Mouse (Mus musculus): Measurements from ENCODE around the gene Fam169b. TPM values are rescaled to one million over a fixed set of nuclear protein-coding genes. Genes with fewer than 3 reads are reported as not detected.

The Fam169b gene
- polyA plus RNA-seq, 1 experiment from 2014 or later = 0.41 TPM

DNA sequence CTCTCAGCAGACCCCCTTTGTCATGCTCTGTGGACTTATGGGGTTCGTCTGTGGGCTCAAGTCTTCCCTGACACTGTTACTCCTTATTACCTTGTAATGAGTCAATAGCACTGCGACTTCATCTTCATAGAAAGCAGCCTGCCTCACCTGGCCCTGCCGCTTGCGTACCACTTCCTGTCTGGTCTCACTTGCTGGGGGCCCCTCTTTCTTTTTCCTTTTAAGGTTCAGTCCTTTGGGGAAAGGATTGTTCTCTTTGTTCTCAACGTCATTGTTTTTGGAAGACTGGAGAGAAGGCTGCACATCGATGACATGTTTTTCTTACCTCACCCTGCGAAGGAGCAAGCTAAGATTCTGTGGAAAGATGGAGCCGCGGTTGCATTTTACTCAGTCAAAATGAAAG, 55.4 kb downstream of the Fam169b start:
- ATAC-seq (ENCODE audit: extremely low read depth, insufficient number of reproducible peaks, low FRiP score, low TSS enrichment) = no peak

DNA sequence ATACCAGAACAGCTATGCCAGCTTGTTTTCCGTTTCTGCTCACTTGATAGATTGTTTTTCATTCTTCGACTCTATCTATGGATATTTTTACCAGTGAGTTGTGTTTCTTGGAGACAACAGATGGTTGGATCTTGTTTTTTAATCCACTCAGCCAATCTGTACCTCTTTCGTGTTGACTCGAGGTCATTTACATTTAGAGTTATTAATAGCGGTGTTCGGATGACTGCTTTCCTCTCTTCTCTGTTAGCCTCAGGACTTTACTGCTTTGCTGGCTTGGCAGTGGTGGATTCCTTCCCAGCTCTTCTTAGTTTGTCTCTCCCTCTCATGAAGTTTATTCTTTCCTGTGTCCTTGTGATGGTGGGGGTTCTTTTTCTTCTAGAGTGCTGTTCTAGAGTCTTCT, 59.2 kb downstream of the Fam169b start:
- Histone ChIP-seq H3K36me3 (no peaks in the 10 kb centered on the region), H3K4me3 (no peak overlapping the region), H3K4me1 (no peaks in the 10 kb centered on the region), H3K27ac (replicated peaks) (no peak overlapping the region), H3K27me3 (replicated peaks) (no peaks in the 10 kb centered on the region), H3K9me3 (no peaks in the 10 kb centered on the region), H3K9ac (no peak overlapping the region), H3K4me2 (no peak overlapping the region)
- no peak for ATAC-seq (ENCODE audit: extremely low read depth, insufficient number of reproducible peaks, low FRiP score, low TSS enrichment)
- 78% methylated on average over 6 of the region's 6 CpGs for WGBS

More for the DNA sequence above, 55.4 kb downstream of the Fam169b start:
- Histone ChIP-seq H3K4me2 (no peak overlapping the region), H3K36me3 (no peaks in the 10 kb centered on the region), H3K4me1 (no peaks in the 10 kb centered on the region), H3K27ac (replicated peaks) (no peak overlapping the region), H3K27me3 (replicated peaks) (no peaks in the 10 kb centered on the region), H3K9me3 (no peaks in the 10 kb centered on the region), H3K9ac (no peak overlapping the region), H3K4me3 (no peak overlapping the region)
- 80% methylated on average over 9 of the region's 9 CpGs for WGBS

- Histone ChIP-seq H3K9me3 (no peaks in the 10 kb centered on the region), H3K27ac (replicated peaks) (no peak overlapping the region), H3K36me3 (no peaks in the 10 kb centered on the region), H3K27me3 (replicated peaks) (no peaks in the 10 kb centered on the region), H3K4me1 (no peaks in the 10 kb centered on the region), H3K4me3 (no peak overlapping the region), H3K4me2 (no peak overlapping the region), H3K9ac (no peak overlapping the region)
- WGBS = 57% methylated on average over 8 of the region's 8 CpGs
- ATAC-seq (ENCODE audit: extremely low read depth, insufficient number of reproducible peaks, low FRiP score, low TSS enrichment) = no peak
These were observed 63.6 kb downstream of the Fam169b start for GRCm38 (mm10) chr7:68337080-68337781.

- Histone ChIP-seq H3K4me2 (no peak overlapping the region), H3K9me3 (no peaks in the 10 kb centered on the region), H3K27ac (replicated peaks) (no peak overlapping the region), H3K4me1 (no peaks in the 10 kb centered on the region), H3K4me3 (no peak overlapping the region), H3K27me3 (replicated peaks) (no peaks in the 10 kb centered on the region), H3K9ac (no peak overlapping the region), H3K36me3 (no peaks in the 10 kb centered on the region)
- WGBS = 79% methylated on average over 6 of the region's 6 CpGs
- ATAC-seq (ENCODE audit: extremely low read depth, insufficient number of reproducible peaks, low FRiP score, low TSS enrichment) = no peak
These were observed 65.0 kb downstream of the Fam169b start for GRCm38 (mm10) chr7:68338680-68339079.

GRCm38 (mm10) chr7:68344561-68344960, 70.9 kb downstream of the Fam169b start:
- H3K36me3 ChIP-seq = no peaks in the 10 kb centered on the region
- no peak overlapping the region for H3K4me3 ChIP-seq
- no peak overlapping the region for H3K4me2 ChIP-seq
- no peak for ATAC-seq (ENCODE audit: extremely low read depth, insufficient number of reproducible peaks, low FRiP score, low TSS enrichment)
- no peak overlapping the region for H3K9ac ChIP-seq
- no peaks in the 10 kb centered on the region for H3K27me3 ChIP-seq (replicated peaks)
- no peaks in the 10 kb centered on the region for H3K9me3 ChIP-seq
- WGBS = 41% methylated on average over 5 of the region's 5 CpGs
- H3K4me1 ChIP-seq = no peaks in the 10 kb centered on the region
- H3K27ac ChIP-seq (replicated peaks) = no peak overlapping the region

DNA sequence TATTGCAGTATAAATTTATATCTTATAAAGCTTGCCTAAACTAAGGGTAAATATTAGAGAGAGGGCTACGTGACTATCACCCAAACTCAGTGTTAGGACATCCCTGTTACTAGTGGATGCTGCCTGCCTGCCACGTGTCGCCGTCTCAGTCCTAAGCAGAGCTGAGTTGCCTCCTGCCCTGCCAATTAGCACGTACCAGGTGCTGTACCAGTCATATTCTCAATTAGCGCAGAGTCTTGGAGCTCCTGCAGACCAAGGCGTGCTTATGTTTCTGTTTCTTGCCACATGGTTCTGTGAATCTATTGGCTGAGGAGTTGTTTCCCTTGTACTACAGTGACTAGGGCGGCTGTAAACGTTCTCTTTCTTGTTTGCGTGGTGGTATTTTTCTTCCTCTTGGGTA, 72.3 kb downstream of the Fam169b start:
- Histone ChIP-seq H3K27ac (replicated peaks) (no peak overlapping the region), H3K4me2 (no peak overlapping the region), H3K4me3 (no peak overlapping the region), H3K36me3 (no peaks in the 10 kb centered on the region), H3K4me1 (no peaks in the 10 kb centered on the region), H3K9me3 (peaks cover 6% of the 10 kb centered on the region), H3K27me3 (replicated peaks) (no peaks in the 10 kb centered on the region), H3K9ac (no peak overlapping the region)
- no peak for ATAC-seq (ENCODE audit: extremely low read depth, insufficient number of reproducible peaks, low FRiP score, low TSS enrichment)
- WGBS = 82% methylated on average over 10 of the region's 10 CpGs

DNA sequence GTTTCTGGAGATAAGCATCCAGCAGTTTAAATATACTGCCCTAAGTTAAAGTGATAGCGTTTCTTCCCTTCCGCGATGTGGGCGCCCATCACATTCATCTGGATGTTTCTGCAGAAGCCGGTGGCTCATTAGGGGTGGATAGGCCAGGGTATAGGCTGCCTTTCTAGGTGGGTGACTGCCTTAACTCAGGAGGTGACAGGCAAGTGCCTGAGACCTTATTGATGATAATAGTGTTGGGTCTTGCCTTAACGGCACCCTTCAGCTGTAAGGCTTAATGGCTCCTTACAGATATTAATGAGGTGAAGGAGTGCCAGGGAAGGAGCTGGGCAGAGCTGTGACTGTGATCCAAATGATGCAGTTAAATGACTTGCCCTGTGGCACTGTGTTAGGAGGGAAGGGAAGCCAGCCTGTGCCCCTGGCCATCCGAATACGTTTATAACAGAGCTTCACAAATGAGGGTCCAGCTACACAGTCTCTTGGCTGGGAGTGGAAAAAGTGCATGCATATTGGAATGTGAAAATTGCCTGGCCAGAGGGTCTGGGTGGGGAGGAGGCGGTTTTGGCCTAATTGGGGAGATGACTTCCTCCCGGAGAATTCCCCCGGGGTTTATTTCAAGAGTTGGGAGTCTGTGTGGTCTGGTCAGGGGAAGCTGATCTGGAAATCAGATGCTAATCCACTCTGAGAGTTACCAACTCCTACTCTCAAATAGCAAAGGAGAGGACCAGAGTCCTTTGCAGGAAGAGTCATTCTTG, 81.9 kb downstream of the Fam169b start:
- no peak overlapping the region for H3K4me2 ChIP-seq
- ATAC-seq (ENCODE audit: extremely low read depth, insufficient number of reproducible peaks, low FRiP score, low TSS enrichment) = no peak
- H3K36me3 ChIP-seq = no peaks in the 10 kb centered on the region
- peaks cover 24% of the 10 kb centered on the region for H3K27me3 ChIP-seq (replicated peaks)
- no peak overlapping the region for H3K9ac ChIP-seq
- peaks cover 5% of the 10 kb centered on the region; the same call in 1 of the 2 replicates for H3K4me1 ChIP-seq
- H3K9me3 ChIP-seq = peaks cover 4% of the 10 kb centered on the region
- no peak overlapping the region for H3K4me3 ChIP-seq
- 63% methylated on average over 11 of the region's 11 CpGs for WGBS
- no peak overlapping the region for H3K27ac ChIP-seq (replicated peaks)

GRCm38 (mm10) chr7:68357407-68357806, 83.8 kb downstream of the Fam169b start:
- WGBS = 21% methylated on average over 7 of the region's 7 CpGs
- peaks cover 5% of the 10 kb centered on the region; the same call in 1 of the 2 replicates for H3K4me1 ChIP-seq
- no peak overlapping the region for H3K9ac ChIP-seq
- no peak overlapping the region for H3K4me2 ChIP-seq
- H3K27ac ChIP-seq (replicated peaks) = no peak overlapping the region
- H3K27me3 ChIP-seq (replicated peaks) = peaks cover 24% of the 10 kb centered on the region
- H3K36me3 ChIP-seq = no peaks in the 10 kb centered on the region
- ATAC-seq (ENCODE audit: extremely low read depth, insufficient number of reproducible peaks, low FRiP score, low TSS enrichment) = no peak
- H3K4me3 ChIP-seq = no peak overlapping the region
- no peaks in the 10 kb centered on the region for H3K9me3 ChIP-seq

DNA sequence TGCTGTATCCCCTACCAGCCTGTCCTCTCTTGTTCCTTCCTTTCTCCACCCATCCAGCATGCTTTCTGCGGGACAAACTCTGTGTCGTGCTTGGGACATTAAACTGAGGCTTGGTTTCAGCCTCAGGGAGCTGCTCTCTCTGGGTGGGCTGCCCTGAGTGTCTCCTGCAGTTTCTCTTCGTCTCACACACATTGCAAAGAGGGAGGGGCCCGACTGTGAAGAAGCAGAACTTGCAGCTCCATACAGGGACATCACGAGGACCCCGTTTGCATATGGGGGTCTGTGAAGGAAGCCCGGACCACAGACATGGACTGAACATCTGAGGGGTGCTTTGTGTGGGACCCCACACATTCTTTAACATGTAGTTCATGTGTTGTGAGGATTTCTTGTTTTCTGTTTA, 89.0 kb downstream of the Fam169b start:
- Histone ChIP-seq H3K9me3 (no peaks in the 10 kb centered on the region), H3K27ac (replicated peaks) (no peak overlapping the region), H3K4me1 (no peaks in the 10 kb centered on the region), H3K4me2 (no peak overlapping the region), H3K4me3 (no peak overlapping the region), H3K36me3 (no peaks in the 10 kb centered on the region), H3K27me3 (replicated peaks) (peaks cover 18% of the 10 kb centered on the region), H3K9ac (no peak overlapping the region)
- ATAC-seq (ENCODE audit: extremely low read depth, insufficient number of reproducible peaks, low FRiP score, low TSS enrichment) = no peak
- WGBS = 66% methylated on average over 7 of the region's 7 CpGs

DNA sequence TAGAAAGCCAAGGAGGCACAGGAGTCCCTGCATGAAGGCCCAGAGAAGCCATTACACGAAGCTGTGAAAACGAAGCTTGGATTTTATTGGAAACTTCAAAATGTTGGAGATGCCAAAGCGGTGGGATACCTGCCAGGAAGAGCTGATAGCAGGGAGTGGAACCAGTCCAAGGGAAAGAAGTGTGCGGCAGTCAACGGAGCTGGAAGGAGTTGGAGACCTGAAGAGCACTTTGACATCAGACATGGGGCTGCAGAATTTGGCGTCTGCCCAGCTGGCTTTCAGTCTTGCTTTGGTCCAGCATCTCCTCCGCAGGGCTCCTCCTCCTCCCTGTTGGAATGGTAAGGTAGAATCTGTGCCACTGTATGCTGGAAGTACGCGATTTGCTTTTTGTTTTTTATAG, 92.1 kb downstream of the Fam169b start:
- no peak for ATAC-seq (ENCODE audit: extremely low read depth, insufficient number of reproducible peaks, low FRiP score, low TSS enrichment)

DNA sequence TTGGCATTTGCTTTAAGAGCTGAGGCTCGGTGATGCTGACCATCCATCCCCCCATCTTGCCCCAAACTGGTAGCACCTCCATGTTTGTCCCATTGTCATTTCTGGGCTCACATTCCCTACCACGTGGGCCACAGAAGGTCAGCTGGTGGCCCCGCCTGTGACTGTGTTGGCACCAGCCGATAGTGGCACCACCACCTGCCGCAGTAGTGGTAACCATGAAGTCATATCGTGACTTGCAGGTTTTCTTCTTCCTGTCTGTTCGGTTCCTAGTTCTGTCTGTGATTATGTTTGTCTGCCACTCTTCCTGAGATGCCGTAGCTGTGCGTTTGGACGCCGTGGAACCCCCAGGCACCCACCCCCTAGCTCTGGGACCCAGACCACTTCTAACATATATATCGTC, 95.3 kb downstream of the Fam169b start:
- Histone ChIP-seq H3K9ac (no peak overlapping the region), H3K4me1 (no peaks in the 10 kb centered on the region), H3K27ac (replicated peaks) (no peak overlapping the region), H3K4me2 (no peak overlapping the region), H3K36me3 (no peaks in the 10 kb centered on the region), H3K27me3 (replicated peaks) (peaks cover 51% of the 10 kb centered on the region), H3K4me3 (no peak overlapping the region), H3K9me3 (no peaks in the 10 kb centered on the region)
- 80% methylated on average over 12 of the region's 12 CpGs for WGBS
- no peak for ATAC-seq (ENCODE audit: extremely low read depth, insufficient number of reproducible peaks, low FRiP score, low TSS enrichment)

More for the DNA sequence above, 92.1 kb downstream of the Fam169b start:
- Histone ChIP-seq H3K27ac (replicated peaks) (peak overlapping the region; percentile 16; the same call in 1 of the 2 replicates), H3K4me1 (no peaks in the 10 kb centered on the region), H3K36me3 (no peaks in the 10 kb centered on the region), H3K9ac (no peak overlapping the region), H3K4me2 (no peak overlapping the region), H3K9me3 (no peaks in the 10 kb centered on the region), H3K4me3 (no peak overlapping the region), H3K27me3 (replicated peaks) (peaks cover 20% of the 10 kb centered on the region)
- 57% methylated on average over 9 of the region's 9 CpGs for WGBS

GRCm38 (mm10) chr7:68369694-68370093, 96.1 kb downstream of the Fam169b start:
- Histone ChIP-seq H3K27ac (replicated peaks) (no peak overlapping the region), H3K4me3 (peak overlapping the region; percentile 41), H3K27me3 (replicated peaks) (peaks cover 51% of the 10 kb centered on the region), H3K4me2 (peak overlapping the region; percentile 62), H3K9ac (no peak overlapping the region), H3K36me3 (no peaks in the 10 kb centered on the region), H3K4me1 (peaks cover 4% of the 10 kb centered on the region; the same call in 1 of the 2 replicates), H3K9me3 (no peaks in the 10 kb centered on the region)
- no peak for ATAC-seq (ENCODE audit: extremely low read depth, insufficient number of reproducible peaks, low FRiP score, low TSS enrichment)
- WGBS = under 1% methylated on average over 10 of the region's 13 CpGs
